Mouse (Mus musculus) common myeloid progenitor, adult 5-6 weeks (primary cell): ENCODE results near the gene Cep89. TPM values are rescaled to one million over a fixed set of nuclear protein-coding genes. Genes with fewer than 3 reads are reported as not detected.
A peak's percentile ranks its signal among the peaks of the same experiment; 100 is the strongest.

ENCODE experiments used
- ATAC-seq: replicated peaks from 2 replicates; pipeline ENCODE4 v1.8.0; 2016; ENCODE audit warnings: low read depth, mild to moderate bottlenecking, moderate TSS enrichment, inconsistent platforms; ENCODE audit not compliant: poor library complexity, severe bottlenecking
- total RNA-seq: library from RNA; stranded (forward); fragments of 200-1000, 187-1606 nt; gene quantifications from 2 replicates; pipeline ENCODE4 v1.2.3, GENCODE M21; 2017

The Cep89 gene
- total RNA-seq: 10.1 and 10.6 TPM in 2 replicates

- ATAC-seq: peak; percentile 97
Measured at GRCm38 (mm10) chr7:35396542-35397168, at the start of gene Cep89, which contains the start of gene Faap24. Cep89 (plus strand) TSS chr7:35397035. Faap24 (minus strand) TSS chr7:35396836.

- ATAC-seq: no peak
Measured at GRCm38 (mm10) chr7:35347918-35348700, 48.7 kb upstream of the Cep89 start.

- ATAC-seq: no peak
Measured at GRCm38 (mm10) chr7:35349022-35349421, 47.8 kb upstream of the Cep89 start.

- ATAC-seq: no peak
Measured at GRCm38 (mm10) chr7:35349886-35350684, 46.8 kb upstream of the Cep89 start.

- ATAC-seq: no peak
Measured at GRCm38 (mm10) chr7:35351155-35351554, 45.7 kb upstream of the Cep89 start.

- no peak for ATAC-seq
Measured at GRCm38 (mm10) chr7:35353306-35353705, 43.5 kb upstream of the Cep89 start.

- no peak for ATAC-seq
Measured at GRCm38 (mm10) chr7:35355303-35355872, 41.4 kb upstream of the Cep89 start.

GRCm38 (mm10) chr7:35357621-35358020 is 39.2 kb upstream of the Cep89 start:
- ATAC-seq: no peak

- no peak for ATAC-seq
Measured at GRCm38 (mm10) chr7:35362253-35362652, 34.6 kb upstream of the Cep89 start.

- no peak for ATAC-seq
Measured at GRCm38 (mm10) chr7:35362868-35363267, 34.0 kb upstream of the Cep89 start.

GRCm38 (mm10) chr7:35365161-35365910 is 31.5 kb upstream of the Cep89 start:
- no peak for ATAC-seq

- ATAC-seq: no peak
Measured at GRCm38 (mm10) chr7:35371096-35371495, 25.7 kb upstream of the Cep89 start.

GRCm38 (mm10) chr7:35372483-35373017 is 24.3 kb upstream of the Cep89 start:
- no peak for ATAC-seq

GRCm38 (mm10) chr7:35373146-35373989 is 23.5 kb upstream of the Cep89 start:
- no peak for ATAC-seq

- ATAC-seq: no peak
Measured at GRCm38 (mm10) chr7:35374265-35374664, 22.6 kb upstream of the Cep89 start.

- ATAC-seq: no peak
Measured at GRCm38 (mm10) chr7:35376623-35377022, 20.2 kb upstream of the Cep89 start.

GRCm38 (mm10) chr7:35379492-35380119 is 17.2 kb upstream of the Cep89 start:
- peak; percentile 70 for ATAC-seq

GRCm38 (mm10) chr7:35380351-35380750 is 16.5 kb upstream of the Cep89 start:
- ATAC-seq: no peak
